Mouse (Mus musculus): ENCODE measurements around the gene Rfx8. TPM values are rescaled to one million over a fixed set of nuclear protein-coding genes. Genes with fewer than 3 reads are reported as not detected.

The Rfx8 gene
- polyA plus RNA-seq, 1 experiment from 2014 or later, result not detected

- H3K27me3 ChIP-seq, result no peaks in the 10 kb centered on the region
- ATAC-seq (replicated peaks), result no peak
Observed at GRCm38 (mm10) chr1:39754224-39754957, 33.6 kb upstream of the Rfx8 start.

GRCm38 (mm10) chr1:39751537-39751936 lies 30.7 kb upstream of the Rfx8 start:
- peaks cover 9% of the 10 kb centered on the region; the same call in 1 of the 2 replicates for H3K4me1 ChIP-seq
- no peaks in the 10 kb centered on the region for H3K9me3 ChIP-seq
- ATAC-seq (replicated peaks), result no peak
- H3K4me2 ChIP-seq (replicated peaks), result no peak overlapping the region
- no peak overlapping the region for H3K27ac ChIP-seq (replicated peaks)
- no peak overlapping the region for H3K4me3 ChIP-seq
- 94% methylated on average over 6 of the region's 6 CpGs for WGBS
- no peaks in the 10 kb centered on the region for H3K36me3 ChIP-seq
- H3K9ac ChIP-seq (replicated peaks), result no peak overlapping the region
- H3K27me3 ChIP-seq, result no peaks in the 10 kb centered on the region

More at GRCm38 (mm10) chr1:39754224-39754957, 33.6 kb upstream of the Rfx8 start:
- Histone ChIP-seq H3K4me1 (0 out of 2 replicates have a peak, but pooled peaks cover 6% of the 10 kb centered on the region), H3K36me3 (no peaks in the 10 kb centered on the region), H3K4me2 (replicated peaks) (no peak overlapping the region), H3K4me3 (no peak overlapping the region), H3K27ac (replicated peaks) (no peak overlapping the region), H3K9ac (replicated peaks) (no peak overlapping the region), H3K9me3 (no peaks in the 10 kb centered on the region)
- WGBS, result 83% methylated on average over 13 of the region's 13 CpGs

GRCm38 (mm10) chr1:39749664-39750063 lies 28.9 kb upstream of the Rfx8 start:
- ATAC-seq (replicated peaks), result 0 out of 2 replicates have a peak, but pooled peaks have one; percentile 43

GRCm38 (mm10) chr1:39749214-39749613 lies 28.4 kb upstream of the Rfx8 start:
- Histone ChIP-seq H3K9me3 (no peaks in the 10 kb centered on the region), H3K4me2 (replicated peaks) (no peak overlapping the region), H3K9ac (replicated peaks) (no peak overlapping the region), H3K36me3 (no peaks in the 10 kb centered on the region), H3K4me3 (no peak overlapping the region), H3K27me3 (no peaks in the 10 kb centered on the region), H3K27ac (replicated peaks) (no peak overlapping the region), H3K4me1 (peaks cover 14% of the 10 kb centered on the region)
- 52% methylated on average over 1 of the region's 1 CpGs for WGBS
- ATAC-seq (replicated peaks), result no peak

More at GRCm38 (mm10) chr1:39749664-39750063, 28.9 kb upstream of the Rfx8 start:
- Histone ChIP-seq H3K9me3 (no peaks in the 10 kb centered on the region), H3K27ac (replicated peaks) (no peak overlapping the region), H3K4me3 (no peak overlapping the region), H3K4me1 (peaks cover 14% of the 10 kb centered on the region), H3K9ac (replicated peaks) (no peak overlapping the region), H3K27me3 (no peaks in the 10 kb centered on the region), H3K36me3 (no peaks in the 10 kb centered on the region), H3K4me2 (replicated peaks) (no peak overlapping the region)
- 21% methylated on average over 3 of the region's 3 CpGs for WGBS

- no peak for ATAC-seq (replicated peaks)
- Histone ChIP-seq H3K9me3 (no peaks in the 10 kb centered on the region), H3K4me2 (replicated peaks) (no peak overlapping the region), H3K27ac (replicated peaks) (no peak overlapping the region), H3K4me1 (peaks cover 14% of the 10 kb centered on the region), H3K4me3 (no peak overlapping the region), H3K9ac (replicated peaks) (no peak overlapping the region), H3K27me3 (no peaks in the 10 kb centered on the region), H3K36me3 (no peaks in the 10 kb centered on the region)
- 85% methylated on average over 6 of the region's 6 CpGs for WGBS
Observed at GRCm38 (mm10) chr1:39748666-39749065, 27.9 kb upstream of the Rfx8 start.

- H3K4me2 ChIP-seq (replicated peaks), result no peak overlapping the region
- WGBS, result 15% methylated on average over 7 of the region's 7 CpGs
- H3K9ac ChIP-seq (replicated peaks), result no peak overlapping the region; the same call in 1 of the 2 replicates
- ATAC-seq (replicated peaks), result no peak
- H3K27ac ChIP-seq (replicated peaks), result no peak overlapping the region
- H3K9me3 ChIP-seq, result no peaks in the 10 kb centered on the region
- H3K4me3 ChIP-seq, result no peak overlapping the region
- peaks cover 14% of the 10 kb centered on the region for H3K4me1 ChIP-seq
- H3K27me3 ChIP-seq, result no peaks in the 10 kb centered on the region
- no peaks in the 10 kb centered on the region for H3K36me3 ChIP-seq
Observed at GRCm38 (mm10) chr1:39746464-39746863, 25.7 kb upstream of the Rfx8 start.

- no peak overlapping the region for H3K27ac ChIP-seq (replicated peaks)
- H3K9me3 ChIP-seq, result no peaks in the 10 kb centered on the region
- H3K4me1 ChIP-seq, result no peaks in the 10 kb centered on the region
- no peak overlapping the region for H3K9ac ChIP-seq (replicated peaks)
- no peak overlapping the region for H3K4me2 ChIP-seq (replicated peaks)
- no peak for ATAC-seq (replicated peaks)
- no peaks in the 10 kb centered on the region for H3K27me3 ChIP-seq
- no peak overlapping the region for H3K4me3 ChIP-seq
- 50% methylated on average over 7 of the region's 7 CpGs for WGBS
- H3K36me3 ChIP-seq, result no peaks in the 10 kb centered on the region
Observed at GRCm38 (mm10) chr1:39740948-39741347, 20.2 kb upstream of the Rfx8 start.

GRCm38 (mm10) chr1:39740002-39740401 lies 19.2 kb upstream of the Rfx8 start:
- no peaks in the 10 kb centered on the region for H3K9me3 ChIP-seq
- H3K36me3 ChIP-seq, result no peaks in the 10 kb centered on the region
- no peaks in the 10 kb centered on the region for H3K27me3 ChIP-seq
- no peak for ATAC-seq (replicated peaks)
- no peak overlapping the region for H3K4me2 ChIP-seq (replicated peaks)
- no peak overlapping the region for H3K4me3 ChIP-seq
- 85% methylated on average over 4 of the region's 4 CpGs for WGBS
- no peak overlapping the region for H3K27ac ChIP-seq (replicated peaks)
- no peak overlapping the region for H3K9ac ChIP-seq (replicated peaks)
- H3K4me1 ChIP-seq, result no peaks in the 10 kb centered on the region

GRCm38 (mm10) chr1:39735927-39736604 lies 15.3 kb upstream of the Rfx8 start:
- H3K27ac ChIP-seq (replicated peaks), result no peak overlapping the region
- no peak for ATAC-seq (replicated peaks)
- WGBS, result 46% methylated on average over 8 of the region's 8 CpGs

GRCm38 (mm10) chr1:39735493-39735892 lies 14.7 kb upstream of the Rfx8 start:
- H3K9me3 ChIP-seq, result no peaks in the 10 kb centered on the region
- H3K4me3 ChIP-seq, result no peak overlapping the region
- no peak overlapping the region for H3K27ac ChIP-seq (replicated peaks)
- H3K36me3 ChIP-seq, result no peaks in the 10 kb centered on the region
- H3K4me1 ChIP-seq, result peaks cover 9% of the 10 kb centered on the region; the same call in 1 of the 2 replicates
- H3K9ac ChIP-seq (replicated peaks), result no peak overlapping the region
- no peak for ATAC-seq (replicated peaks)
- H3K27me3 ChIP-seq, result no peaks in the 10 kb centered on the region
- H3K4me2 ChIP-seq (replicated peaks), result no peak overlapping the region
- WGBS, result 66% methylated on average over 2 of the region's 2 CpGs

More at GRCm38 (mm10) chr1:39735927-39736604, 15.3 kb upstream of the Rfx8 start:
- no peak overlapping the region for H3K4me2 ChIP-seq (replicated peaks)
- no peaks in the 10 kb centered on the region for H3K36me3 ChIP-seq
- H3K27me3 ChIP-seq, result no peaks in the 10 kb centered on the region
- H3K9me3 ChIP-seq, result no peaks in the 10 kb centered on the region
- peaks cover 6% of the 10 kb centered on the region; the same call in 1 of the 2 replicates for H3K4me1 ChIP-seq
- no peak overlapping the region for H3K4me3 ChIP-seq
- H3K9ac ChIP-seq (replicated peaks), result no peak overlapping the region

GRCm38 (mm10) chr1:39734881-39735280 lies 14.1 kb upstream of the Rfx8 start:
- H3K27me3 ChIP-seq, result no peaks in the 10 kb centered on the region
- H3K4me2 ChIP-seq (replicated peaks), result no peak overlapping the region
- no peaks in the 10 kb centered on the region for H3K9me3 ChIP-seq
- H3K4me3 ChIP-seq, result no peak overlapping the region
- no peak overlapping the region for H3K27ac ChIP-seq (replicated peaks)
- H3K9ac ChIP-seq (replicated peaks), result no peak overlapping the region
- 92% methylated on average over 6 of the region's 6 CpGs for WGBS
- ATAC-seq (replicated peaks), result no peak
- H3K36me3 ChIP-seq, result no peaks in the 10 kb centered on the region
- peaks cover 9% of the 10 kb centered on the region; the same call in 1 of the 2 replicates for H3K4me1 ChIP-seq

GRCm38 (mm10) chr1:39734311-39734710 lies 13.5 kb upstream of the Rfx8 start:
- Histone ChIP-seq H3K27ac (replicated peaks) (no peak overlapping the region), H3K4me2 (replicated peaks) (no peak overlapping the region), H3K4me1 (peaks cover 9% of the 10 kb centered on the region; the same call in 1 of the 2 replicates), H3K4me3 (no peak overlapping the region), H3K36me3 (no peaks in the 10 kb centered on the region), H3K9ac (replicated peaks) (no peak overlapping the region), H3K9me3 (no peaks in the 10 kb centered on the region), H3K27me3 (0 out of 2 replicates have a peak, but pooled peaks cover 6% of the 10 kb centered on the region)
- no peak for ATAC-seq (replicated peaks)
- 84% methylated on average over 13 of the region's 13 CpGs for WGBS

All from forebrain, embryonic 15.5 days (tissue).